Mouse (Mus musculus) cerebellum, postnatal 25 days (tissue): ENCODE results near the gene Il17re.
A peak's percentile ranks its signal among the peaks of the same experiment; 100 is the strongest.

Source experiments
- DNase-seq, 2 experiments: peaks; one replicate each; pipeline ENCODE4 v3.0.0; 2021; ENCODE audit warnings: mixed read lengths in 2 of 2

The Il17re gene

GRCm38 (mm10) chr6:113489410-113489809 lies 31.1 kb downstream of the Il17re start:
- peak; percentile 55 to 61 for DNase-seq

DNA sequence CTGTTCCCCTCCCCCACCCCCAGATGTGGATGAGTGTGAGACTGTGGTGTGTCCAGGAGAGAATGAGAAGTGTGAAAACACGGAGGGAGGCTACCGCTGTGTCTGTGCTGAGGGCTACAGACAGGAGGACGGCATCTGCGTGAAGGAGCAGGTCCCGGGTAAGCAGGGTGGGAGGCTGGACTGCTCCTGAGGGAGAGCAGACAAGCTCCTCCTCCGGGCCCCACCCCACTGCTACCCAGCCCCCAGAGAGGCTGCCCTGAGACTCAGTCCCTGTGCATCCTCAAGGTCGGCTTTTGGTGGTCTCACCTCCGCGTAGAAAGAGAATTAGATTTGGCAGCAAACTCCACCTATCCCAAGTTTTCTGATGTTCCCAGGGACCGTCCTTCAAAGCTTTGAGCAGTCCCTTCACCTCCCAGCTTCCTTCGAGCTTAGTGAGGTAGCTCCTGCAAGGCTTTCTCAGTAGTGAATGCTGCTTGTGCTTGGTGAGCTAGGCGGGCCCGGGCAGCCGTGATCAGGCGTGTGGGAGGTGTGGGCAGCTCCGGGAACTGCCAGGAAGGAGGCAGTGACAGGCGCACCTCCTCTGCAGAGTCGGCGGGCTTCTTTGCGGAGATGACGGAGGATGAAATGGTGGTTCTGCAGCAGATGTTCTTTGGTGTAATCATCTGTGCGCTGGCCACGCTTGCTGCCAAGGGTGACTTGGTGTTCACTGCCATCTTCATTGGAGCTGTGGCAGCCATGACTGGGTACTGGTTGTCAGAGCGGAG lies 34.0 kb downstream of the Il17re start:
- peak in 1 of 2 experiments; percentile 21 for DNase-seq

DNA sequence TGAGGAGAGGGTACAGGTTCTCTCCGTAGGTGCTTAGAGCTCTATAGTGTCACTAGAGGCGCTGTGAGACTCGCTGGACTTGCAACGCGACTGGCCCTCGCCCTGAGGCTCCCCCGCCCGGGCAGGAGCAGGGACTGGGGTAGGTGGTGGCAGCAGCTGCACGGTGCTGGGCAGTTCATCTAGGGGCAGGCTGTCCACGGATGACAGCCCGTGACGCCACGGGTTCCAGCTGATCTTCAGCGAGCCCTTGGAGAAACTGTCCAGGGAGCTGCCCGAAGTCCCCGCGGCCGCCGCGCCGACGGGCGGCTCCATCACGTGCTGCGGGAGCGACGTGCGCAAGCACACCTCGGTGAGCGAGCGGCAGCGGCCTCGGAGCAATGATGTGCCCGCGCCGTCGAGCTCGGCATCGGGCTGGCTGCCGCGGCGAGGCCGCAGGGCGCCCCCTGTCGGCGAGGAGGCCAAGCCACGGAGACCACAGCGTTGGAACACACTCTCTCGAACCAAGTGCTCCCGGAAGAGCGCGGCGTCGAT lies 36.0 kb downstream of the Il17re start:
- DNase-seq = peak; percentile 74 to 82

GRCm38 (mm10) chr6:113495071-113495675 lies 36.9 kb downstream of the Il17re start:
- DNase-seq = peak in 1 of 2 experiments; percentile 44

GRCm38 (mm10) chr6:113499346-113499745 lies 41.1 kb downstream of the Il17re start:
- no peak for DNase-seq

GRCm38 (mm10) chr6:113501388-113502084 lies 43.3 kb downstream of the Il17re start, which contains the start of gene Prrt3:
Prrt3 (minus strand) TSS chr6:113501931.
- DNase-seq = peak; percentile 90

DNA sequence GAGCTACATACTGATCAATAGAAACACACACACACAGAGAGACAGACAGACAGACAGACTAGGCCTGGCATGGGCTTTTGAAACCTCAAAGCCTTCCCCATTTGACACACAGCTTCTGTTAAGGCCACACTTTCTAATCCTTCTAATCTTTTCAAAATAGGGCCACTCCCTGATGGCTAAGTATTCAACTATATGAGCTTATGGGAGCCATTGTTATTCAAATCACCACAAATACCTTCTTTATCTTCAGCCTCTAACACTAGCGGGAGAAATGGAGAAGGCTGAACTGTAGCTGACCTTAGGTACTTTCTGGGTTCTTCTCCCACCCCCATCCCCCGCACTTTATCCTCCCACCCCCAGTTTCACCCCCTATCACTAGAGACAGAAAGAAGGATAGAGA lies 44.5 kb downstream of the Il17re start:
- DNase-seq = no peak

DNA sequence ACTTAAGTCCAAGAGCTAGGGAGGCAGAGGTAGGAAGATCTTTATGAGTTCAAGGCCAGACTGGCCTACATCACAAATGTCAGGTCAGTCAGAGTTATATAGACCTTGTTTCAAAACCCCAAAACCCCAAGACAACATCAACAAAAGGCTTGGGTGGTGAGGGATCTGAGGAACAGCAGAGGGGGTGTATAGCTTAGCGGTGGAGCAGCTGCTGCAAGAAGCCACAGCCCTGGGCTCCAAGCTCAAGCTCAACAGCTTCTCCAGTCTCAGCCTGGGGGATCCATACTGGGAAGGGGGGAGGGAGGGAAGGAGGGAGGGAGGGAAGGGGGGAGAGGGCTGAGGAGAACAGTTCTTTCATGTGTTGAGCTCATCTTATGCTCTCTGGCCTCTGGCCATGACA lies 47.4 kb downstream of the Il17re start:
- no peak for DNase-seq

DNA sequence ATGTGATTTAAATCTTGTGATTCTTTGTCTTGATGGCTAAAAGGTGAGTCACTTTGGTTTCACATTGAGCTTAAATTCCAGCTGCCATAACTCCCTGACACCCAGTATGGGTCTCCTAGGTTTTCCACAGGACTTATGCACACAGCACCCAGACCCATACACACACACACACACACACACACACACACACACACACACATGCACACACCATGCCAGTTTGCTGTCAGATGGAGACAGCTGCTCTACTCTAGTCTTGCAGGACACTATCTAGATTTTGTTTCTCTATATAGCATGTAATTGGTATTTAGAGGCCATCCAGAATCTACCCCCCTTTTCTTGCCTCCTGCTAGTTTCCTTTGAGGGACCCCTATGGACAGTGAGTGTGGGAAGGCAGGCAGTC lies 48.8 kb downstream of the Il17re start:
- no peak for DNase-seq

GRCm38 (mm10) chr6:113508272-113508946 lies 50.1 kb downstream of the Il17re start:
- peak in 1 of 2 experiments; percentile 35 for DNase-seq

DNA sequence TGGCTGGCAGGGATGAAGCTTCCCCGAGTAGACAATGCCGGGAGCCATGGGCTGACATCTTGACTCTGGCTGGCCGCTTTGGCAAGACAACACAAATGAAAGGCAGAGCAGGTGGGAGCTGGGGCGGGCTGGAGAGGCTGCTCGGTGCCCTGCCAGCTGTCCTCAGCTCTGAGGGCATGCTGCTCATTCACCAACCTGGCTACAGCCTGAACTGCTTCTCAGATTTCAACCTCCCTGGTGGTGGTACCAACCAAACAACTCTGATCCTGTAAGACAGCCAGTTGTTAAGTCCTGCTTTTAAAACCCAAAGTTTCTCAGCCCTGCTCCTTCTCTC lies 50.6 kb downstream of the Il17re start:
- DNase-seq = peak; percentile 75 to 84

DNA sequence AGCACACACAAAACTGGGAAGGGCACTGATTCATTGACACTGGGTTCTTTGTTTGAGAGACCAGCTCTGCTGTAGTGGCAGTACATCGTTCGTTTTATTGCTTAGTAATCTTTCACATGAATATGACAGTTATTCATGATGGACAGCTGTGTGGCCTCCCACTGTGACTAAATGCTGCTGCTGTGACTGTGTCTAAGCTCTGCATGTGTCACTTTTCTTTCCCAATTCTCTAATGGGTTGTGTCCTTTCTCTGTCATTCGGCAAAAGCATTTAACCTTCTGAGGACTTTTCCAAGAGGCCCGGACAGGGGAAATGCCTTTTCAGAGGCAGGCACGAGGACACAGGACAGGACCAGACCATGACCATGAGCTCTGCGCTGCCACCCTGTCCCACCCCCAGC lies 55.7 kb downstream of the Il17re start:
- no peak for DNase-seq

- no peak for DNase-seq
Measured at GRCm38 (mm10) chr6:113514600-113514999, 56.3 kb downstream of the Il17re start.

- DNase-seq = no peak
Measured at GRCm38 (mm10) chr6:113517434-113518080, 59.3 kb downstream of the Il17re start.
